Mouse (Mus musculus) left cerebral cortex, postnatal 36 days (tissue): ENCODE results near the gene Bet1l. TPM values are rescaled to one million over a fixed set of nuclear protein-coding genes. Genes with fewer than 3 reads are reported as not detected.
"Not testable (repeated sequence)": the region's sequence is repeated elsewhere in the genome, so short reads cannot be mapped to it uniquely, and the experiment has no call there.

Source experiments
- DNase-seq, 2 experiments: peaks; one replicate each; pipeline ENCODE4 v3.0.0; 2021 to 2022; ENCODE audit warnings: low spot score in 2 of 2, mixed read lengths in 1 of 2
- intact Hi-C: fragments of 180-260 bp; cut with DNase I; formaldehyde crosslinking; loops from one replicate; pipeline ENCODE4 v1.15.1; 2025
- total RNA-seq, 2 experiments: library from RNA; stranded (reverse); gene quantifications; 2 replicates each; pipeline ENCODE4 v1.2.3; 2021

Gene Bet1l
- total RNA-seq, result 10 to 100 TPM; 22.5 to 27.3 TPM

DNA sequence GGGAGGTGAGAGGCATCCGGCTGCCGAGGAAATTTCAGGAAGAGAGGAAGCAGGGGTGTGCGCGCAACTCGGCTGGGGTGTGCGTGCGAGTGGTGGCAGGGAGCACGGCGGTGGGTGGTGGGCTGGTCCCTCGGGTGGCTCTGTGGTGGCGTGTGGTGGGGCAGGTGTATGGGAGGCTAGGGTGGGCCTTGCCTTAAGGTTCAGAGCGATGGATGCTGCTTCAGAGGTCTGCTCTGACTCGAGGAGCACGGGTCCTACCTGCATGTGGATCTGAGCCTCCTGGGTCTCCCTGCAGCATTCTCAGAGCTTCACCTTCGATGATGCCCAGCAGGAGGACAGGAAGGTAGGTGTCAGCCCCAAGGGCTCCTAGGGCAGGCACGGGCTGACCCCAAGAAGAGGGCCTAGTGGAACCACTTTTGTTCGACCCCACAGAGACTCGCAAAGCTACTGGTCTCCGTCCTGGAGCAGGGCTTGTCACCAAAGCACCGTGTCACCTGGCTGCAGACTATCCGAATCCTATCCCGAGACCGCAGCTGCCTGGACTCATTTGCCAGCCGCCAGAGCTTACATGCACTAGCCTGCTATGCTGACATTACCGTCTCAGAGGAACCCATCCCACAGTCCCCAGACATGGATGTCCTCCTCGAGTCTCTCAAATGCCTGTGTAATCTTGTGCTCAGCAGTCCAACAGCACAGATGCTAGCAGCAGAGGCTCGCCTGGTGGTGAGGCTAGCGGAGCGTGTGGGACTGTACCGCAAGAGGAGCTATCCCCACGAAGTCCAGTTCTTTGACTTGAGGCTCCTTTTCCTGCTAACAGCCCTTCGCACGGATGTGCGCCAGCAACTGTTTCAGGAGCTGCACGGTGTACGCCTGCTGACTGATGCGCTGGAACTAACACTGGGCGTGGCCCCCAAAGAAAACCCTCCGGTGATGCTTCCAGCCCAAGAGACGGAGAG is at the start of gene Bet1l:
Gene Bet1l, minus strand, starts transcription at position 28 of the 956 bp plus-strand sequence.
- intact Hi-C loops, result loop anchor here (1.0 to 5.0 kb wide), 2 partner anchors 24 to 204 kb away; partner anchors contain the start of genes B4galnt4 and Sirt3
- peak; percentile 35 to 40 for DNase-seq

DNA sequence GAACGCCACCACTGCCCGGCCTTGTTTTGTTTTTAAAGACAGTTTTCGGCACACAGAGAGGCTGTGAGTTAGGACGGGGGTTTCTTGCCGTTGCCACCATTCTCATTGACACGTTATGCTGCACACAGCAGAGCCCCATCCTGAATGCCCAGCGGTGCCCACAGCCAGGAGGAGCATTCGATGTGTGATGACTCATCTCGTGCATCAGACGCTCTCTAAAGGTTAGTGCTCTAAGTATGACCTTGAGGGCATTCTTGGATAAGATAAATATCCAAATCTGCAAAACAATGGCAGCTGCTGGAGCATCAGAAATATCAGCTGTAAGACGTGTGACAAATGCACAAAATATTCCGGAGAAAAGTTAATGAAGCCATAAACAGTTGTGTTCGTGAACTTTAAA is 49.8 kb upstream of the Bet1l start:
- no peak for DNase-seq
- intact Hi-C loops, result loop anchor here (5.0 kb wide), 1 partner anchor 270 kb away; no protein-coding TSS in a partner anchor

DNA sequence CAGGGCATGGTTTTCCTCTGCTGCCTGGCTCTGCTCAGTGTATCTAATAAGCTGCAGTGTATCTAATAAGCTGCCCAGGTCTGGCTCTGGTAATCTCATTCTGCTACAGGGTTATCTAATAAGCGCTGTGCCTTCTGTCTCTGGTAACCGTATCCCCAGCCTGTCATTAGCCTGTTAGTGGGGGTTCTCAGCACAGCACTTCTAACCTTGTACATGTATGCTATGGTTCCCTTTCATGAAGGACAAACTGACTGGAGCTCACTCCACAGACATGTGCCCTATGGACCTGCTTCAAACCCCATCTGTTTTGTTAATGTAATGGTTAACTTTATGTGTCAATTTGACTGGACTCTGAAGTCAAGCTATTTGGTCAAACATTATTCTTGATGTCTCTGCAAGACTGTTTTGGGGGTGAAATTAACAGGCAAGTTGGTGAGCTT is 48.3 kb upstream of the Bet1l start:
- DNase-seq, result no peak
- intact Hi-C loops, result loop anchor here (5.0 kb wide), 1 partner anchor 272 kb away; no protein-coding TSS in a partner anchor

DNA sequence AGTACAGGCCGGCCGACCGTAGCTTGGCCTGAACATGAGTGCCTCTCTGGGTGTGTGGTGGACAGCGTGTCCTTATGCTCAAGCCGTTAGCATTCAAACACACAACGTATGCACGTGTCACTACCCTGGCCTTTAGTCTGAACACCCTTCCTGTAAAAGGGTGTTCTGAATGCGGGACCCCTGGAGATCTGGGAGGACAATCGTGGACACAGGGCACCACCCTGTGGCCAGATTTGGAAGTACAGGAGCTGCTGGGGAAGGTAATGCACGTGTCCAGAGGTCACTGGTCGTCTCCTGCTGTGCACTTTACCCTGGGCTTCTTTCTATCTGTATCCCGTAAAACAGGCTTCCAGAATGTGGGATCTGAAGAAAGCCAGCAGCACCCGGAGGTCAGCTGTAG is 45.8 kb upstream of the Bet1l start:
- DNase-seq, result peak; percentile 56 to 72
- intact Hi-C loops, result loop anchor here (1.0 kb wide), 1 partner anchor 58 kb away; the partner anchor contains the start of gene Scgb1c1

DNA sequence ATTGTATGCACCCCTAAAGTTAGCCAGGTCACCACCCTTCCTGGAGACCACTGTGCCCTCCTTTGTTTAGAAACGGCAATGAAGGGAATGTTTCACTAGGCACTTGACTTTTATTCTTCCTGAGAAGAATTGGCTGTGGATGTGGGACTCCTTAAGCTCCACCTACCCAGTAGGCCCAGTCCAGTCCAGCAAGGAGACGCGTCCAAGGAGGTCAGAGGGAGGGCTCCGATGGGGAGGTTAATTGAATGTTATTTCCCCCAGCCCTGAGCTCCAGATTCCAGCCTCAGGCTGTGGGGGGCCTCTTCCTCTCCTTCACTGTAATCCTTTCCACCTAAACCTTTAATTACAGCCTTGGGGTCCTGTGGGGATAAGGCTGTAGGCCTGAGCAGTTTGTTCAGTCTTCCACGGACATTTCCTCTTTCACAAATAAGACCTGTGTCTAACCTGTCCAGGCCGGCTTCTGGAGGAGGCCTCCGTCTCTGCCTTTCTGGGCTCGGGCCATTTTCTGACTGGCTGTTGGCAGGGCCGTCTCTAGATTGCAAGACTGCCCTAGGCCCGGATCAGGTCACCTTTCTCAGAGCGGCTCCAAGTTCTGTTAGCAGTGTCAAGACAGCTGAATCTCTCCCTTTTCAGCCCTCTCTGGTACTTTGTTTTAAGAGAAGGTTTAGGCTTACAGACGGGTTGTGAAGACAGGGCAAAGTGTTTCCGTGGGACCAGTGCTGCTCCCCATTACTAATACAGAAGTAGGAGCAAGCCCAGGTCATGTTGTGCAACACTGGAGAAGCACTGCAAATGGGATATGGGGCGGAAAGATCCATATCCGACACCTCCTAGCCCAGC is 44.9 kb upstream of the Bet1l start:
- no peak for DNase-seq
- intact Hi-C loops, result no loop called here

DNA sequence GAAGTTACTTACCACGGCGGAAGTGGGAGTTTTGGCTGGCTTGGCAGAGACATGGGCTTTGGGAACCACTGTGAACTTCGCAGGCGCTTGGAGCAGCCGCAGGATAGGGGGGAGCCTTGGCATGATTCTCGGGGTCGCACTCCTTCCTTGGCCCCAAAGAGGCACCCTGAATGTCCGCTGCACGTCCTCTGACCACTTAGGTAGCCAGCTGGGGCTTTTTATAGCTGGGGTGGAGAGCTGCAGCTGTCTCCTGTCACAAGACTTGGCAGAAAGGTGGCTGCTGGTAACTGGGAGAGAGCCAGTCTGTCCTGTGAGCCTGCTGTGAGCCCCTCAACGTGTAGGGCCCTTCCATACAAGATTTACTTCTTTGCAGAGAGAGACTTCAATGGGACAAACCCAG is 42.8 kb upstream of the Bet1l start, which contains the start of gene Cox8b:
Gene Cox8b, minus strand, starts transcription at position 227 of the 400 bp plus-strand sequence.
- no peak for DNase-seq
- intact Hi-C loops, result no loop called here

DNA sequence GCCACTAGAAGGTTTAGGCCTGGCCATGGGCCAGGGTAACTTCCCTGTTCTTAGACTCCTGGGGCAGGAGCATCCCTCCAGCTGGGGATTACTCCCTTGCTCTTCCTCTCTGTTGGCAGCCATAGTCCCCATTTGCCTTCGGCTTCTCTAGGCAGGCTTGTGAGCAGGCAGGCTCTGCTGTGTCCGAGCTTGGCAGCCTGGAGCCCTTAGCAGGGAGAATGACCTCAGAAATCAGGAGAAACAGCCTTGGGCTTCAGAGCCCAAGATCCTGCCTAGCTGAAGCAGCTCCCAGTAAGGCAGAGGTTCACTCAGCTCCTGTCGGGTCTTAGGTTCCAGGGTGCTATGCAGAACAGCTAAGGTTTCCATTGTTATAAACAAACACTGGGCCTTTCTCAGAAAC is 41.7 kb upstream of the Bet1l start:
- DNase-seq, result no peak
- intact Hi-C loops, result no loop called here

DNA sequence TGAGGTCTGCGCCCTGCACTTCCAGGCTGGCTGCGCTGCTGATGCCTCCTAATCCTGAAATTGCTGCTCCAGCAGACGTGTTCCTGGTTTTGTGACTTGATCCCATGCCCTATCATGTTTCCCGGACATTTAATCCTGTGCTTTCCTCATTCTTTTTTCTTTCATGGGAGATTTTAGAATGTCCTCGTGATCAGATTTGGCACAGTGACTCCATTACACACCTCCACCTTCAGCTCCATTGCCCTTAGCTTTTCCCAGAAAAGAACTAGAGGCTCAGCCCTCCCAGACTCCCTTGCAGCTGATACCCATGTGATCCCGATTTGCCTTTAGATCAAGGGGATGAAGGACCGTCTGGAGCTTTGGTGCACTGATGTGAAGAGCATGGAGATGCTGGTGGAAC is 40.5 kb upstream of the Bet1l start:
- no peak for DNase-seq
- intact Hi-C loops, result no loop called here

DNA sequence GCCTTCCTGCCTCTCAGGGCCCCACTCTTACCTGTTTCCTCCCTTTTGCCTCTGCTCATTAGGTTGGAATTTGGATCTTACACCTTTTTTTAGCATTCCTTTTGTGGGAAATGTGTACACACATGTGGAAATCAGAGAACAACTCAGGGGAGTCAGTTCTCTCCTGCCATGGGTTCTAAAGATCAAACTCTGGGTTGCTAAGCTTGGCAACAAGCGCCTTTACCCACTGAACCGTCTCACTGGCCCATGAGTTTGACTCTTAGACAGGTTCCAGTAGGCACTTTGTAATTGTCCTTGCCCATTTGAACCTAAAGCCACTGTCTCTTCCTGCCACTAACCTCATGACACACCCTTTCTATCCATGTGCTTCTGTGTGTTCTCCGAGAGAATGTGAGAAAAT is 37.2 kb upstream of the Bet1l start:
- intact Hi-C loops, result no loop called here
- no peak for DNase-seq

DNA sequence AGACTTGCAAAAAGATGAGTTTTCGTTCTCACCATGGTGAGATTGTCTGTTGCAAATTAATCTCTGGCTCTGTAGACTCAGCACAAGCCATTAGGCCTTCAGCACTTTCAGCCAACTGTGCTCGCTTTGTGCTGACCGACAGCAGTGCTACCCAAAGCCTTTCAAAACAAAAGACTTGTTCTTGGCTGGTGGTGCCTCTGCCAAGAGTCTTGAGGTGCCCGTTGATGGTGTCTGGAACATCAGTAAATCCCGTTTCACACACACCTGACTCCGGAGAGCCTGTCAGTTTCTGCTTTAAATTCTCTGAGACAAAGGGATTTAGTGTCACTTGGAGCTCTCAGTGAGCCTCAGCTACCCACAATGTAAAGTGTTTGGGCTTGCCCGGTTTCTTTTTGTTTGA is 36.7 kb upstream of the Bet1l start:
- DNase-seq, result no peak
- intact Hi-C loops, result no loop called here

DNA sequence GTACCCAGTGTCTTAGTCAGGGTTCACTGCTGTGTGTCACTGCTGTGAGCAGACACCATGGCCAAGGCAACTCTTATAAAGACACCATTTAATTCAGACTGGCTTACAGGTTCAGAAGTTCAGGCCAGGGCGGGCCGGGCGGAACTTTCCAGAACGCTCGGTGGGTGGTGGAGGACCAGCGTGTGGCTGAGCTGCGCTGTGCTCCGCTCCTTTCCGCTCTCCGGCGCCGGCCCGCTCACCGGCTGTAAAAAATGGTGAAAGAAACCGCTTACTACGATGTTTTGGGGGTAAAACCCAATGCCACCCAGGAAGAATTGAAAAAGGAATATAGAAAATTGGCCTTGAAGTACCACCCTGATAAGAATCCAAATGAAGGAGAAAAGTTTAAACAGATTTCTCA is 33.3 kb upstream of the Bet1l start:
- intact Hi-C loops, DNase-seq: not testable (repeated sequence)

DNA sequence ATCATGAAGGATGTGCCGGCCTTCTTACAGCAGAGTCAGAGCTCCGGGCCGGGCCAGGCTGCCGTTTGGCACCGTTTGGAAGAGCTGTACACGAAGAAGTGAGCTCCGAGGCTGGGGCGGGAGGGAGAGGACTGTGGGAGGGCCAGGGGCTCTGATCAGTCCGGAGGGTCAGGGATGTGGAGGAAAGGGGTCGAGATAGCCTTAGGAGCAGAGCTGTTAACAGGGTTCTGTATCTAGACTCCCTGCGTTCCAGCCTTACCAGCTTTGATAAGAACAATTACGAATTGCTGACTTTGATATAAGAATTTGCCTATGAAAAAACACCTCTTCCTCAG is 25.1 kb upstream of the Bet1l start:
- intact Hi-C loops, result loop anchor here (1.0 kb wide), 1 partner anchor 25 kb away; the partner anchor contains the start of gene Bet1l

DNA sequence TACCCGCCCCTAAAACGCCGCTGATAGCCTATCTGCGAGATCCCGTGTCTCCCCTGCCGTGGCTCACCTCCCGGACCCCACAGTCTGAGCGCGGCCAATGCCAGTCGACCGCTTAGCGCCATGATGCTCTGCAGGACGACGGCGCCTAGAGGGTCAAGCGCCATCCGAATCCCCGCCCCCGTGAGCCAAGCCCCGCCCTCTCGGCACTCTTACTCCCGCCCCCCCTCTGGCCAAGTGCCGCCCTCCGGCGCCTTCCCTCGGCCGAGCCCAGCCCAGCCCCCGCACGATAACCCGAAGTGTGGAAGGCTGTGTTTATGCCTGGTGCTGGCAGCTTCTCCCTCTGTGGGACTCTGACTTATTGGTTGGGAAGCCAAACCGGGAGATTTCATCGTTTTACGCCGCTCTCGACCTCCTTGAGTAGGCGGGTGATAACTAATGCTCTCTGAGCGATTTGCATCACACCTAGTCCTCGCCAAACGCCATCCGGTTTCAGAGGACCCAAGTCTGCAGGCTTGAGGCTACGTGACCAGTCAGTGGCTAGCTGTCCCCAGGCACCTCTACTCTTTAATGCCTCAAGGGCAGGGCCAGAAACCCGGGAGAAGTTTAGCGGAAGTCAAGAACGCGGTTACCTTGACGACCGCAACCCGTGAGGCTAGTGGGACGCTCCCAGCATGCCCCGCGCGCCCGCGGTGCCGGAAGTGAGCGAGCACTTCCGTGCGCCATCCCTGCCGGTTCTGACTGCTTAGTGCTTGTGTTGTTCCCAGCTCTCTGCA is 24.5 kb upstream of the Bet1l start, which contains the start of the genes Psmd13 and Sirt3:
Gene Psmd13, plus strand, starts transcription at position 273 of the 773 bp plus-strand sequence.
Gene Sirt3, minus strand, starts transcription at position 614 of the 773 bp plus-strand sequence.
- peak; percentile 94 to 96 for DNase-seq
- intact Hi-C loops, result loop anchor here (1.0 kb wide), 1 partner anchor 25 kb away; the partner anchor contains the start of gene Bet1l

More for the DNA sequence above, 25.1 kb upstream of the Bet1l start:
- no peak for DNase-seq

DNA sequence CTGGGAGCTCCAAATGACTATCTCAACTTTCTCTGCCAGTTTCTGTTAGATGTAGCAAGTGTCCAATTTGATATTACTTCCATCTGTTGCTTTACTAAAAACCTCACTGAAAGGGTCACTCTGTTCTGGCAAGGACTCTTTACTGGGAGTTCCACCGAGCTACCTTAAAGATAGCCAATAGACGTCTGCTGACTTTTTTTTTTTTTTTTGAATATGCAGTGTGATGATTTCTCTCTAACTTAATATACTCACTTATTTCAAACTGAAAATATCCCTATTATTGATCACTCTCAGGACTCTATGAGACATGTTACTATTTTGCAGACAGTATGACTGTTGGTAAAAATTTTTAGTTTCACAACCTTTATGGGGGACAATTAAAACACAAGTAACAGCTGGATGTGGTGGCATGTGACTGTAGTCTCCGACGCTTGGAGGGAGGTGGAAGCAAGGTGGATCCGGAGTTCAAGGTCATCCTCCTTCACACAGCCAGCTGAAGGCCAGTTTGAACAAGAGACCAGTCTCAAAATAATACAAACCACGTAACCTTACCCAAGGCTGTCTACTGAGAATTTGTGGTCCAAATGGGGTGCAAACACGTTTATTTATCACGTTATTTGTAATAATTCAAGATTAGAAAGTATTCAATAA is 23.6 kb upstream of the Bet1l start:
- DNase-seq, result no peak
- intact Hi-C loops, result no loop called here

DNA sequence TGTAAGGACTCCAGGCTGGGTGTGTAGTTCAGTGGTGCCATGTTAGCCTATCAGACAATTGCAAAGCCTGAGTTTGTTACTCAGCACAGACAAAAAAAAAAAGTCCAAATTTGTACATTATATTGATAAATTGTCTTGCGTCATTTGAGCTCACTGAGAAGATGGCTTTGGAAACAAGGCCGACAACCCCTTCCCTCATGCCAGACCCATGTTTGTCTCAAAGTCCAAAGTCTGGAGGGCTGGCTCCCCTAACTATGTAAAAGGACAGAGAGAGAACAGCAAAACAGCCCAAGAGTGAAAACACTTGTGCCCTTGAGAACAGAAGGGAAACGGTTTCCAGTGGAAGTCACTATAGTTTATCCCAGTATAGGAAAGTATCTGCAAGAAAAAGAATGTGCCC is 23.0 kb upstream of the Bet1l start:
- DNase-seq, result no peak
- intact Hi-C loops, result no loop called here

DNA sequence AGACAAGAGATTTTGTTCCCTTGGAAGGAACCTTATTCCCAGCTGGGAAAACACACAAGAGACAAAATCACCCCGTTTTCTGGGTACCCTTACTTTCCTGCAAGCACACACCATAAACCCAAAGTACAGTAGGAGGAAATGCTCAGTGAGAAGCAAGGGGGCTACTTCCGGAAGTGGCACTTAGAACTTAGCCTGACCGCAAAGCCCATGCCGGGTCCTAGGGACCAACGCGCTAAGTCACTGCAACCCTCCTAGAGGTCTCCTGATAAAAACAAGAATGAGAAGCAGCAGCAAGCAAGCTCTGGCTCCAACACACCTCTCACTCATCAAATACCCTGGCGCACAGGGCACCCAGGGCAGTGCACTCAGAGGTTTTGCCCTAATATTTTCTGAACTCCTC is 22.0 kb upstream of the Bet1l start:
- intact Hi-C loops, result no loop called here
- no peak for DNase-seq

DNA sequence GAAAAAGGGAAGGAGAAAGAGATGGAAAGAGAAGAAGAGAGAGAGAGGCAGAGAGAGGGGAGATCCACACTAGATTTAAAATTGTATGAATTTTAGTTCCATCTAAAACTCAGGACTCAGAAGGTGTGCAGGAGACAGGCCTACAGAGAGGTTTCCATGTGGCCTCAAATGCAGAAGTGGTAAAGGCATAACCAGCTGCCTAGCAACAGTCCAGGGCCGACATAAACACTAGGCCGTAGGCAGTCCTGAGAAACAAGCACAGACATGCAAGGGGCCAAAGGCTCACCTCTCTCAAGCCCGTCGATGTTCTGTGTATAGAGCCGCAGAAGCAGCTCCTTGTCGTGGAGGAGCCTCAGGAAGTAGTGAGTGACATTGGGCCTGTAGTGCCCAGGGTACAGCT is 20.0 kb upstream of the Bet1l start:
- no peak for DNase-seq
- intact Hi-C loops, result no loop called here

DNA sequence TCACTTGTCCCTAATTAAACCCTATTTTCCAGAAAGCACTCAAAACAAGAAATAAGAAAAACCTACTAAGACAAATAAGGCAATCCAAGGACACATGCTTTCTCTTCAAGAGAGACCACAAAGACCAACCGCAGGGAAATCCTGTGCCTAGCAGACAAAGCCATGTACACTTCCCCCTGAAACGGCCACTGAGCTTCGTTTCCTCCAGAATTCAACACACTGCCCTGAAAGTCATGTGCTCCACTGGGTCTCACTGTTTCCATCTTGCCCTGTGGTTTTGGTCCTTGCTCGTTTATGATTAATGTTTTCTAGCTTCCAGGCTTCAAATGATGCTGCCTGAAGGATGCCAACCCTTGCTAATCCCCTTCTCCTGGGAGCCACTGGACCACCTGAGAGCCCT is 16.8 kb upstream of the Bet1l start:
- intact Hi-C loops, result no loop called here
- DNase-seq, result no peak

DNA sequence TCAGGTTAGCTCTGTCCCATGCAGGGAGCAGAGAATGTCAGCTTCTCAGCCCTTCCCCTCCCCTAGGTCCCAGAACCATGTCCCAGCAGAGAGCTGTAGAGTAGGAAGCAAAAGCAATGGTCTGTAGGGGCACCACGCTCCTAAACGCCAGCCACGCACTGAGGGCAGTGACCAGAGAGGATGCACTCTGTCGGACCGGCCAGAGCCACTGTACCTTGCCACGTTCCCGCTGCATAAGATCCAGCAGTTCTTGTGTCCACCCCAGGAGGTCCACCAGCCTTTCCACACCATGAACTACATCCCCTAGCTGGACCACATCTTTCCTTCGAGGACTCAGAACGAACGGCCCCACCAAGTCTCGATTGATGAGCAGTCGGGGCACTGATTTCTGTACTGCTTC is 7.4 kb upstream of the Bet1l start:
- no peak for DNase-seq
- intact Hi-C loops, result no loop called here
